35 mouse cellular contexts compared by ENCODE assay signal in the genomic region with DNA sequence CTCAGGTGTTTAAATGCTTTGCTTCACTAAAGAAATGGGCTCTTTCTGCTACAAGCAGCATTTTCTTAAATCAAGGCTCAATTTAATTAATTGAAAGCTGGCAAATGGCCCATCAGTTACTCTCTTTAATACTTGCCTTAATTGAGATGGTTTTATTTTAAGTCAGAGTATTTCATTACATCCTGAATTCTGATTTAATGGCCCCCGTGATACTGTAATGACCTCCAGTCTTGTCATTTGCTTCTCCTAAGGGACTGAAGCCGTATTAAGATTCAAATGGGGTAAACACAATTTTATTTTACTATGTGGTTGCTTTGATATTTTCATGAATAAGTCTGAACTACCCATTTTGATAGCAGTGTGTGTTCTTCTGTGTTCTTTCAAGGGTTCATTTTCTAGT. TPM values are rescaled to one million over a fixed set of nuclear protein-coding genes. Genes with fewer than 3 reads are reported as not detected.
"Had no signal": no experiment of that assay in that cellular context is flagged by ENCODE, and none has a peak within 500 bp of the region (broad histone marks: within the 10 kb centered on the region; RNA-seq: fewer than 3 reads in every experiment).

No protein-coding gene starts in this region.

- H3K4me1 ChIP-seq: heart, embryonic 10.5 days; heart, embryonic 12.5 days; hindbrain, embryonic 10.5 days; hindbrain, embryonic 13.5 days; hindbrain, embryonic 15.5 days; intestine, embryonic 15.5 days; limb, embryonic 15.5 days had no signal

- H3K4me2 ChIP-seq: heart, embryonic 12.5 days; hindbrain, embryonic 13.5 days; hindbrain, embryonic 15.5 days; intestine, embryonic 15.5 days; limb, embryonic 13.5 days; limb, embryonic 15.5 days had no signal

- H3K27ac ChIP-seq: gastrocnemius, adult 2 months; heart, embryonic 10.5 days; hindbrain, embryonic 10.5 days; hindbrain, embryonic 13.5 days; hindbrain, embryonic 15.5 days; intestine, embryonic 15.5 days; layer of hippocampus, adult 2 months; limb, embryonic 13.5 days; limb, embryonic 15.5 days had no signal

- H3K9ac ChIP-seq: heart, embryonic 12.5 days; hindbrain, embryonic 13.5 days; hindbrain, embryonic 15.5 days; intestine, embryonic 15.5 days; limb, embryonic 13.5 days; limb, embryonic 15.5 days had no signal

- ATAC-seq: inflammation-experienced regulatory T-cells, adult 6 months; intestine, embryonic 15.5 days; intestine, postnatal 0 days had no signal

- DNase-seq: gastrocnemius, adult 2 months; gastrocnemius, postnatal 10 days; gastrocnemius, postnatal 25 days; heart, adult 18-20 months; heart, postnatal 10 days; heart, postnatal 4 days; kidney, adult 18-20 months; kidney, adult 8-10 months; kidney, postnatal 10 days; kidney, postnatal 25 days; kidney, postnatal 4 days; left cerebral cortex, postnatal 4 days had no signal

- H3K4me3 ChIP-seq: gastrocnemius, adult 2 months; heart, embryonic 10.5 days; heart, embryonic 12.5 days; hindbrain, embryonic 10.5 days; hindbrain, embryonic 13.5 days; hindbrain, embryonic 15.5 days; intestine, embryonic 15.5 days; layer of hippocampus, adult 2 months; limb, embryonic 13.5 days; limb, embryonic 15.5 days had no signal

- H3K27me3 ChIP-seq: heart, embryonic 12.5 days; hindbrain, embryonic 13.5 days; hindbrain, embryonic 15.5 days; intestine, embryonic 15.5 days; limb, embryonic 13.5 days; limb, embryonic 15.5 days had no signal

- H3K9me3 ChIP-seq: heart, embryonic 10.5 days; heart, embryonic 12.5 days; hindbrain, embryonic 10.5 days; hindbrain, embryonic 13.5 days; hindbrain, embryonic 15.5 days; intestine, embryonic 15.5 days; limb, embryonic 13.5 days; limb, embryonic 15.5 days had no signal

- H3K36me3 ChIP-seq: heart, embryonic 10.5 days; heart, embryonic 12.5 days; hindbrain, embryonic 10.5 days; hindbrain, embryonic 13.5 days; hindbrain, embryonic 15.5 days; intestine, embryonic 15.5 days; limb, embryonic 13.5 days; limb, embryonic 15.5 days had no signal

RNA-seq across cellular contexts. Expression of gene Uts2b, which starts 0.7 kb away (rescaled TPM):
- total RNA-seq: gastrocnemius, adult 2 months; gastrocnemius, postnatal 10 days; gastrocnemius, postnatal 25 days; gastrocnemius, postnatal 4 days; granulocyte monocyte progenitor cell, adult 5-6 weeks; layer of hippocampus, adult 2 months; layer of hippocampus, postnatal 10 days; layer of hippocampus, postnatal 25 days; left cerebral cortex, adult 18-20 months; left cerebral cortex, adult 8-10 months; left cerebral cortex, postnatal 10 days; left cerebral cortex, postnatal 25 days; left cerebral cortex, postnatal 4 days; liver, adult 2 months had no signal
- polyA plus RNA-seq: inflammation-experienced regulatory T-cells, adult 6 months; kidney, embryonic 14.5 days; kidney, embryonic 16.5 days; limb, embryonic 11.5 days; liver, adult 2 months had no signal
